Mouse (Mus musculus) layer of hippocampus, adult 2 months (tissue): ENCODE results near the gene Nfib. TPM values are rescaled to one million over a fixed set of nuclear protein-coding genes. Genes with fewer than 3 reads are reported as not detected.

ENCODE experiments used
- DNase-seq, 2 experiments: peaks; one replicate each; pipeline ENCODE4 v3.0.0; 2022; ENCODE audit warnings: low spot score in 2 of 2
- H3K27ac ChIP-seq: fragments of 200-600 bp; 2 replicates; pipeline ENCODE4 v1.8.1; 2022
- H3K4me3 ChIP-seq: fragments of 200-600 bp; 2 replicates; pipeline ENCODE4 v1.8.1; 2022; ENCODE audit warnings: mild to moderate bottlenecking
- CTCF ChIP-seq: fragments of 200-600 bp; conservative IDR thresholded peaks from 2 replicates; pipeline ENCODE4 v1.8.1; 2022; ENCODE audit warnings: antibody characterized with exemption, mild to moderate bottlenecking, moderate library complexity
- total RNA-seq, 2 experiments: library from RNA; stranded (reverse); gene quantifications; 2 replicates each; pipeline ENCODE4 v1.2.3; 2021

Nfib gene
- total RNA-seq, 2 experiments from 2014 or later = 174 to 186 TPM

DNA sequence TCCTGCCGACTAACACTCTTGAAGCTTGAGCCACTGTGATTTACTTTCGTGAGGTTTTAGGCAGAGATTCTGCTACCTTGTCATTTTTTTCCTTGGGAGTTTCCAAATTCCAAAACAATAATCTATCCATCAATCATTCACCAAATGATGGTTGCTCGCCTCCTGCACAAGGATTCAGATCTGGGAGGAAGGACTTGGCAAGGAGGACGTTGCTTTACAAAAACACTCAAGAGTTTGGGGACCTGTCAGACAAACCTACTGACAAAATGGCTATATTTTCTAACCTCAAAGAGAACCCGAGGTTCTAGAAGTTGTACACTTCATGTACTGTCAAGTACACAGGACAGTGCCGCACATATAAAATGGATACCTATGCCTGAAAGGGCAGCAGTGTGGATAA, 299.0 kb downstream of the Nfib start:
- no peak for TF ChIP-seq CTCF
- H3K4me3 ChIP-seq = no peak overlapping the region

GRCm38 (mm10) chr4:82405791-82406190, 299.8 kb downstream of the Nfib start:
- Histone ChIP-seq H3K4me3 (no peak overlapping the region), H3K27ac (no peak overlapping the region)
- no peak for TF ChIP-seq CTCF
- DNase-seq = no peak

More for the DNA sequence above, 299.0 kb downstream of the Nfib start:
- DNase-seq = no peak
- H3K27ac ChIP-seq = no peak overlapping the region

DNA sequence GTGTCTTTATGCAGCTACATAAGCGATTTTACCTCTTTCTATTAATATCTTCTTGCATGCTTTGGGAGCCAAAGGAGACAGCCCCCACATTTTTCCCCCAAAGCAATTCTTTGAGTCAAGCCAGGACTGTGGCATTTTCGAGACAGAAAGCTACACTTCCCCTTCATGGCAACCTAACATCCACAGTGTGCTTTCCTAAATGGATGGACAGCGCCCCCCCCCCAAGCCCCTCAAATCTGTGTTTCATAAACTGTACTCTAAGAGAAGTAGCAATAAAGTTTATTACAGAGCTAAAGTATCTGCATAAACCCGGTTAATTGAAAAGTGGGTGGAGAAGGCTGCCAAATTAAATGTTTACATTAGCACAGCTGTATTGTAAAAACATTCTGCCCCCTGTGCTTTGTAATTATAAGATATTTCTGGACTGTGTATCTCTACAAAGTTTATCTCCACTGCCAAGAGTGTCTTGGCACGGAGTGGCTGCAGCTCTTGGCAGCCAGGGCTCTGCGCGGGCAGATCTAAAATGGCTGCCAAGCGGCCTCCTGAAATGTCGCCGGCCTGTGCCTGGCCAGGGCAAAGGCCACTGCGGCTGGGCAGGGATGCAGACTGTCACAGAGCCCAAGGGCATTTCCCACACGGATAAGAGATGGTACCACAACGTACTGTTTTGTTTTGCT, 301.4 kb downstream of the Nfib start:
- peak; percentile 24 to 42 for DNase-seq
- TF ChIP-seq CTCF = no peak
- H3K4me3 ChIP-seq = peak overlapping the region; percentile 32
- H3K27ac ChIP-seq = peak overlapping the region; percentile 79

GRCm38 (mm10) chr4:82402666-82403065, 302.9 kb downstream of the Nfib start:
- TF ChIP-seq CTCF = no peak
- no peak overlapping the region for H3K4me3 ChIP-seq
- no peak for DNase-seq
- no peak overlapping the region for H3K27ac ChIP-seq

GRCm38 (mm10) chr4:82401450-82402061, 304.0 kb downstream of the Nfib start:
- DNase-seq = no peak
- no peak for TF ChIP-seq CTCF
- H3K4me3 ChIP-seq = no peak overlapping the region
- no peak overlapping the region for H3K27ac ChIP-seq

DNA sequence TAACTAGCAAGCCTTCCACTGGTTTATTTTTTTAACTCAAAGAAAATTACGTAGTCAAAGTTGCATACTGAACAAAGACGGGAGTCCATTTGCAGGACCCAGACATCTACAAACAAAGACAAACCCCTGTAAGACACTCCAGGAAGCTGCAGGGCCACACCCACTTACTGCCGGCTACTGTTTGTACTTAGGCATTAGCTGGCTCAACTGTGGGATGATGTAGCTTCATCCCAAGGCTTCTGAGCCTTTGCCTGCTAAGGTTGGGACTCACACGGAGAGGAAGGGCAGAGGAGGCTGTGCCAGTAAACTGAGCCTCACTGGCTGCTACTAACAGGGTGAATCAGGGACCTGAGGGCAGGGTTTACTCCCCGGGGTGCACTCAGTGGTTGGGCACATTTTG, 305.0 kb downstream of the Nfib start:
- no peak overlapping the region for H3K4me3 ChIP-seq
- no peak for TF ChIP-seq CTCF
- DNase-seq = no peak
- peak overlapping the region; percentile 53; the same call in 1 of the 2 replicates for H3K27ac ChIP-seq

DNA sequence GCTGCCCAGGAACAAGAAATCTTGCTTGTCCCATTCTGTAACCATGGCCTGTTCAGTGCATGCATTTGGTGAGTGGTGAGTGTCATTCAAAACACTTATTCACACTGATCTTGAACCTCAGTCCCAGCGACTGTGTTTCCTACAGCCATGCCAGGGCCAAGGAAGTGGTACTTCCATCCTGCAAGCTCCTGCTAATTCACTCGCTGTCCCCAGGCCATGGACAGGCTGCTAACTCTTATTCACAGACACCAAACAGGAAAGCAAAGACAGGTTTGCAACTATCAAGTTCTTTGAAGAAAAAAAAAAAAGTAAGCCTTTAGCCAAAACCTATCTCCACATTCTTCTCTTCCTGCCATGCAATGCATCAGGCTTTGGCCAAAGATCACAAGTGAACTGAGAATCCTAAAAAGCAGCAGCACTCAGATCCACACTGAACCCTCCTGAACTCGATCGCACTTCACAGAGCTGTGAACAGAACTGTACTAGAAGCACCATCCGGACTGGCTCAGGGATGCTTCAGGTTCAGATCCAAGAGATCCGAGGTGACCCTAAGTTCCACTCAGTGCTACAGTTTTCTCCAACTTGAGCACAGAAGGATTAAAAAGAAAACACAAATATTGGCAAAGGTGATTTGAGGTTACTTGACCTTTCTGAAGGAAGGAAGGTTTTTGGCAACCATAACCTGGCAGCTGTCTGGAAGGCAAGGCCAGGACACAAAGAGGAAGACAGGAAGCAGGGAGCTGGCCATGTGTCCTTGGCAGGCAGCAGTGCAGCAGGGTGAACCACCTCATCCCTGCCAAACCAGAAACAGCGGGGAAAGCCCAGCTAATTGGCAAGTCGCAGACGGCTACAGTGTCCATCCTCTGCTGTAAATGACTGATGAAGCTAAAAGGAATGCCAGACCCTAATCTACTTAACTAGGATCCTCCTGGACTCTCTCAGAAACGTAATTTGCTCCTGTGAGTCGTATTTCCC, 305.9 kb downstream of the Nfib start:
- H3K27ac ChIP-seq = peak overlapping the region; percentile 34; the same call in 1 of the 2 replicates
- peak; percentile 23 to 32 for DNase-seq
- no peak for TF ChIP-seq CTCF
- no peak overlapping the region for H3K4me3 ChIP-seq

- Histone ChIP-seq H3K27ac (no peak overlapping the region), H3K4me3 (no peak overlapping the region)
- no peak for DNase-seq
- no peak for TF ChIP-seq CTCF
Observed at GRCm38 (mm10) chr4:82398282-82398681, 307.3 kb downstream of the Nfib start.

DNA sequence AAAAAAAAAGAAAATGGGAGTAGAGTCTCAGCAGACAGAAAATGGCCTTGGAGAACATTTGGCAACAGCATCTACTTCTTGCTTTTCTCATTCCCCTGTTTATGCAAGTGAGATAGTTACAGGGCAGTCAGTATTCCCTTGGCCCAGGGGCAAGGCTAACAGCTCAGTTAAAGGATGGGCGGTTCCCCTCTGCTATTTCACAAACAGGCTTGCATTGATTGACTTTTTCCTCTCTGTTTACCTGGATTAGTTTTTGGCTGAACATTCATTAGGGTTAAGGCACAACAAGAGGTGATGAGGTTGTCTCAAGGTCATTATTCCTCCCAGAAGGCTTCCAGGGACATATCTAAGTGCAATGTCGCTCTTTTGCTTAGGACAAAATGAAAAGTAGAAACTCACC, 308.7 kb downstream of the Nfib start:
- Histone ChIP-seq H3K4me3 (no peak overlapping the region), H3K27ac (peak overlapping the region; percentile 5; the same call in 1 of the 2 replicates)
- DNase-seq = no peak
- TF ChIP-seq CTCF = no peak

- TF ChIP-seq CTCF = no peak
- no peak overlapping the region for H3K27ac ChIP-seq
- H3K4me3 ChIP-seq = no peak overlapping the region
- DNase-seq = no peak
Observed at GRCm38 (mm10) chr4:82396003-82396402, 309.5 kb downstream of the Nfib start.

DNA sequence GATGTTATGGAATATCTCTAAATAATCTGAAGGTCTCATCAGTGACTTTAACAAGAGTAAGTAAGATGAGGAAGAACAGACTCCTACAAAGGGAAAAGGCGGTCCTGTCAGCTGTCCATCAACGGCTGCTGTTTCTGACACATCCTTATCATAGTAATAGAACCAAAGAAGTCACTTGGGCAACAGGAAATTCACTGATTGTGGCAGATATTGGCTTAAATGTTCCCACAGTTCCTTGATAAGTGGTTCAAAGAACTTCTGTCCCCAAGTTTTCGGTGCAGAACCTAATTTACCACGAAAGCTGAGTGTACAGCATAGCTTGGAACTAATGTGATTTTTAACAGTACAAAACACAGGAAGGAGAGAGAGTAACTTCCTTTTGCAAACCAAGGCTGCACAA, 311.2 kb downstream of the Nfib start:
- Histone ChIP-seq H3K27ac (no peak overlapping the region), H3K4me3 (no peak overlapping the region)
- no peak for DNase-seq
- TF ChIP-seq CTCF = no peak

DNA sequence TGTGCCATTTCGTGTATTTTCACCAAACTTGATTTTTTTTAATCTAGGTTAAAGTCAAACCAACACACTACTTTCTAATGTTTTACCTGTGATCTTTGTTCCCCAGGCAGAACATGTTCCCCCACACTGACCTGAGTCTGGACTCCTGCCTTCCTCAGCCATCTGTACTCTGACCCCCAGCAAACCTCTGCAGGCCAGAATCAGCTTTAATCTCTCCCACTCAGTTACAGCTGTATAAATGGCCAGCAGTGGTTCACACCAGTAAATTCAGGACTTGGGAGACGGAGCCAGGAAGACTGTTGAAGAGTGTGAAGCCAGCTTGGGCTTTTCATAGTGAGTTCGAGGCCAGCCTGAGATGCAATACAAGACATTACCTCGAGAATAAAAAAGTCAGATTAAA, 312.5 kb downstream of the Nfib start:
- TF ChIP-seq CTCF = no peak
- peak overlapping the region; percentile 12; the same call in 1 of the 2 replicates for H3K27ac ChIP-seq
- H3K4me3 ChIP-seq = no peak overlapping the region
- DNase-seq = no peak

- TF ChIP-seq CTCF = no peak
- no peak overlapping the region; the same call in 1 of the 2 replicates for H3K4me3 ChIP-seq
- H3K27ac ChIP-seq = peak overlapping the region; percentile 12
Observed at GRCm38 (mm10) chr4:82392496-82392895, 313.1 kb downstream of the Nfib start.

More at GRCm38 (mm10) chr4:82392496-82392895, 313.1 kb downstream of the Nfib start:
- no peak for DNase-seq
